8 mouse cellular contexts compared by ENCODE assay signal in the genomic region with DNA sequence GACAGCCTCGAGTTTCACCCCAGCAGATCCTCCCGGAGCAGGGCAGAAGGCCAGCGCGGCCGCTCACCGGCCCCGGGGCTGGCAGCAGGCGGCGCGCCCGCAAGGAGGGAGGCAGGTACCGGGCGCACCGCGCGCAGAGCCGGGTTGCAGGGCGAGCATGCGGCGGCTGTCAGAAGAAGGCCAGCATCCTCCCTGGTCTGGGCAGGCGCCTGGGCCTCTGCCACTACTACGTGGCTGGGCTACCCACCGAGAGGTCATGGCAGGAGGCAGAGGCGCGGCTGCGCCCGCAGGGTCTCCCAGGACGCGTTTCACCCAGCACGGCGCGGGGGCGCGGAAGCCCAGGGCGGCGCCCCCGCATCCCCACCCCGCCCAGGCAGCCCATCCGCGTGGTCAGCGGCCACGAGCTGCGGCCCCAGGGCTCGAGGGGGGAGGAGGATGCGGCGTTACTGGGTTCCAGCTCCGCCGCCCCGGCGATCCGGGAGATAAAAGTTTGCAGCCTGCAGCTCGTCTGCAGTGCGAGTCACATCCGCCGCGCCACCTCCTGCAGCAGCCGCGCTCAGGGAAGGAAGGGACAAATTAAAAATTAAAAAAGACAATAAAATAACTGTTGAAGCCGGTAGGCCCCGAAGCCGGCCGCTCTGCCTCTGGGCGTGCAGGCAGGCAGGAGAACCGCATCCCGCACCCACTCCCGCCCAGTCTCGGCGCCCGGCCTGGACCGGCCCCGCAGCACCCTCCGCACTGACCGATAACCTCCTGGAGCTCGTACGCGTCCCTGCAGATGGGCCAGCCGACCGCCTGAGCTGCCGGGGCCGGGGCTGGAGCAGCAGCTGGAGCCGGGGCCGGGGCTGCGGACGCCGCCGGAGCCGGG. TPM values are rescaled to one million over a fixed set of nuclear protein-coding genes. Genes with fewer than 3 reads are reported as not detected.
DNase-seq lines count a peak whose midpoint lies in the region; ATAC-seq and TF ChIP-seq lines count a peak whose summit lies in the region.

No protein-coding gene starts in this region.

- peak overlapping the region; percentile 90 for H3K4me3 ChIP-seq in hindbrain, embryonic 11.5 days (ENCODE audit: low read depth, low read length)
- peak overlapping the region; percentile 79 for H3K4me3 ChIP-seq in lung, embryonic 15.5 days
- H3K4me3 ChIP-seq in olfactory bulb, adult 2 months (ENCODE audit: insufficient read depth, low read depth, low read length): peak overlapping the region; percentile 97

- no peaks in the 10 kb centered on the region for H3K9me3 ChIP-seq in hindbrain, embryonic 11.5 days (ENCODE audit: control insufficient read depth, low read length)
- no peaks in the 10 kb centered on the region for H3K9me3 ChIP-seq in lung, embryonic 15.5 days

- under 1% methylated on average over 75 of the region's 87 CpGs for WGBS in hindbrain, embryonic 11.5 days
- WGBS in lung, embryonic 15.5 days: under 1% methylated on average over 78 of the region's 87 CpGs
- WGBS in olfactory bulb, adult 2 months: under 1% methylated on average over 86 of the region's 87 CpGs

- H3K27ac ChIP-seq in hindbrain, embryonic 11.5 days (ENCODE audit: low read depth, low read length): peak overlapping the region; percentile 92
- H3K27ac ChIP-seq in lung, embryonic 15.5 days: peak overlapping the region; percentile 94
- peak overlapping the region; percentile 76 for H3K27ac ChIP-seq in olfactory bulb, adult 2 months (ENCODE audit: insufficient read depth, low read depth, low read length)

- DNase-seq in Patski (ENCODE audit: low read depth, low spot score): no peak
- DNase-seq in cerebellum, adult 9-11 months: peak; percentile 87
- DNase-seq in frontal cortex, postnatal 25 days (ENCODE audit: low spot score in 2 of 2): peak; percentile 39 to 47
- peak; percentile 76 for DNase-seq in hindbrain, embryonic 11.5 days (ENCODE audit: low spot score)
- peak; percentile 50 to 70 for DNase-seq in layer of hippocampus, postnatal 10 days (ENCODE audit: low spot score in 2 of 2)
- peak; percentile 67 for DNase-seq in thymus, postnatal 25 days

- CTCF ChIA-PET in Patski (lab: Charles Lee): interaction anchor here (0.7 kb wide), 1 partner anchor 67 kb away, joined by 3 read pairs; no protein-coding TSS in a partner anchor

- H3K27me3 ChIP-seq in Patski: no peaks in the 10 kb centered on the region
- H3K27me3 ChIP-seq in hindbrain, embryonic 11.5 days (ENCODE audit: control insufficient read depth, insufficient read depth, low read length): no peaks in the 10 kb centered on the region
- H3K27me3 ChIP-seq in lung, embryonic 15.5 days: no peaks in the 10 kb centered on the region

- H3K4me1 ChIP-seq in hindbrain, embryonic 11.5 days (replicated peaks; ENCODE audit: control insufficient read depth, insufficient read depth, low read length): peaks cover 2% of the 10 kb centered on the region; the same call in 1 of the 2 replicates
- H3K4me1 ChIP-seq in lung, embryonic 15.5 days: peaks cover 31% of the 10 kb centered on the region
- peaks cover 17% of the 10 kb centered on the region for H3K4me1 ChIP-seq in olfactory bulb, adult 2 months (ENCODE audit: control insufficient read depth, insufficient read depth, low read length)

- H3K36me3 ChIP-seq in hindbrain, embryonic 11.5 days (ENCODE audit: control insufficient read depth, insufficient read depth, low read length): no peaks in the 10 kb centered on the region
- no peaks in the 10 kb centered on the region for H3K36me3 ChIP-seq in lung, embryonic 15.5 days

- no peak for TF ChIP-seq POLR2A in olfactory bulb, adult 2 months (IDR thresholded peaks at IDR 0.05; ENCODE audit: insufficient read depth, low read depth, low read length)

- peak; percentile 52 for ATAC-seq in Patski
- ATAC-seq in hindbrain, embryonic 11.5 days (ENCODE audit: low FRiP score): peak; percentile 86
- ATAC-seq in lung, embryonic 15.5 days (ENCODE audit: borderline replicate concordance, extremely low read depth, low FRiP score, low TSS enrichment): peak; percentile 66

- H3K9ac ChIP-seq in hindbrain, embryonic 11.5 days (ENCODE audit: low read depth, low read length): peak overlapping the region; percentile 91
- H3K9ac ChIP-seq in lung, embryonic 15.5 days: peak overlapping the region; percentile 82

- peak overlapping the region; percentile 83 for H3K4me2 ChIP-seq in hindbrain, embryonic 11.5 days (replicated peaks; ENCODE audit: low read depth, low read length)
- peak overlapping the region; percentile 95 for H3K4me2 ChIP-seq in lung, embryonic 15.5 days

- TF ChIP-seq CTCF in Patski (IDR thresholded peaks at IDR 0.05): peak; percentile 62
- no peak for TF ChIP-seq CTCF in olfactory bulb, adult 2 months (IDR thresholded peaks at IDR 0.05; ENCODE audit: insufficient read depth, low read depth, low read length)

- in situ Hi-C loops in Patski (cut with MboI; ENCODE audit: low pct_unique_long_range_greater_than_20kb): no loop called here

- POLR2A ChIA-PET in Patski (lab: Charles Lee): interaction anchor here (0.7 to 2.4 kb wide), 6 partner anchors 60 to 112 kb away, joined by 3 to 5 read pairs (median 3); no protein-coding TSS in a partner anchor

RNA-seq across cellular contexts. Expression of a gene that starts 0.9 kb away (rescaled TPM):
- 53.1 TPM for polyA plus RNA-seq in Patski (2021)
- polyA plus RNA-seq in hindbrain, embryonic 11.5 days (2014; fragmentation: Nextera tagmentation; extraction: Ambion mirVana): 53.0 and 58.1 TPM in 2 replicates
- 10 to 100 TPM; 47.8 to 54.7 TPM for total RNA-seq in layer of hippocampus, postnatal 10 days (2021)
- polyA plus RNA-seq in lung, embryonic 15.5 days (2015; fragmentation: Nextera tagmentation; extraction: Ambion mirVana): 19.3 and 19.4 TPM in 2 replicates
- polyA plus RNA-seq in olfactory bulb, adult 2 months (2012; ENCODE audit: insufficient read depth, insufficient read length, low replicate concordance, missing spikeins): not detected in 2 replicates
